Mouse (Mus musculus) MEL (cell line): Measurements from ENCODE around the gene Tent4b. TPM values are rescaled to one million over a fixed set of nuclear protein-coding genes. Genes with fewer than 3 reads are reported as not detected.

ENCODE experiments used
- DNase-seq: peaks from one replicate; pipeline ENCODE4 v3.0.0; 2011; ENCODE audit warnings: low read depth, low spot score
- H3K27ac ChIP-seq: 2 replicates; pipeline ENCODE4 v1.5.1; 2012; ENCODE audit warnings: low read depth, mild to moderate bottlenecking, control low read depth, low read length, moderate library complexity; ENCODE audit not compliant: control insufficient read depth
- H3K27me3 ChIP-seq, 2 experiments: fragments of 150-350 bp in 1 of 2; sonication (generic) in 1 of 2; 2 replicates each; pipeline ENCODE4 v1.6.1; 2012; ENCODE audit warnings: low read length in 2 of 2, mild to moderate bottlenecking in 2 of 2, improper control_type of control experiment in 1 of 2, moderate library complexity in 1 of 2; ENCODE audit not compliant: insufficient read depth in 2 of 2, control insufficient read depth in 1 of 2
- H3K36me3 ChIP-seq, 2 experiments: 2 replicates each; pipeline ENCODE4 v1.6.1; 2012 to 2014; ENCODE audit warnings: low read length in 2 of 2, improper control_type of control experiment in 1 of 2, inconsistent platforms in 1 of 2, mild to moderate bottlenecking in 1 of 2; ENCODE audit not compliant: insufficient read depth in 2 of 2, control insufficient read depth in 1 of 2
- H3K4me1 ChIP-seq, 2 experiments: fragments of 150-350 bp in 1 of 2; sonication (generic) in 1 of 2; 2 replicates each; pipeline ENCODE4 v1.6.1; 2012; ENCODE audit warnings: low read length in 2 of 2, improper control_type of control experiment in 1 of 2, mild to moderate bottlenecking in 1 of 2; ENCODE audit not compliant: insufficient read depth in 2 of 2, control insufficient read depth in 1 of 2
- H3K4me3 ChIP-seq, 2 experiments: fragments of 150-350 bp in 1 of 2; sonication (generic) in 1 of 2; 2 replicates each; pipeline ENCODE4 v1.5.1; 2012; ENCODE audit warnings: low read depth in 2 of 2, low read length in 2 of 2, mild to moderate bottlenecking in 2 of 2, moderate library complexity in 2 of 2, control low read depth in 1 of 2, improper control_type of control experiment in 1 of 2; ENCODE audit not compliant: control insufficient read depth in 1 of 2, insufficient read depth in 1 of 2
- H3K79me2 ChIP-seq: 2 replicates; pipeline ENCODE4 v1.6.1; 2012; ENCODE audit warnings: mild to moderate bottlenecking, low read length, moderate library complexity; ENCODE audit not compliant: control insufficient read depth, poor library complexity, insufficient read depth
- H3K9ac ChIP-seq: 2 replicates; pipeline ENCODE4 v1.6.1; 2012; ENCODE audit warnings: low read depth, mild to moderate bottlenecking, control low read depth, low read length, moderate library complexity; ENCODE audit not compliant: control insufficient read depth, poor library complexity, severe bottlenecking
- H3K9me3 ChIP-seq: fragments of 150-350 bp; sonication (generic); replicated peaks from 2 replicates; pipeline ENCODE4 v1.6.1; 2012; ENCODE audit warnings: mild to moderate bottlenecking, low read length, improper control_type of control experiment, moderate library complexity; ENCODE audit not compliant: insufficient read depth
- BHLHE40 ChIP-seq: IDR thresholded peaks from 2 replicates; pipeline ENCODE4 v1.6.1; 2012; ENCODE audit warnings: low read depth, mild to moderate bottlenecking, inconsistent platforms, low read length, improper control_type of control experiment, borderline replicate concordance
- CHD1 ChIP-seq: IDR thresholded peaks from 2 replicates; pipeline ENCODE4 v1.6.1; 2012; ENCODE audit warnings: low read depth, mild to moderate bottlenecking, inconsistent platforms, low read length, improper control_type of control experiment
- CHD2 ChIP-seq: IDR thresholded peaks from 2 replicates; pipeline ENCODE4 v1.6.1; 2011; ENCODE audit warnings: low read length, improper control_type of control experiment
- CTCF ChIP-seq, 3 experiments: IDR thresholded peaks in 2 of 3; conservative IDR thresholded peaks in 1 of 3; 2 replicates each; pipeline ENCODE4 v1.5.1; 2011 to 2012; ENCODE audit warnings: low read length in 3 of 3, low read depth in 2 of 3, mild to moderate bottlenecking in 2 of 3, improper control_type of control experiment in 1 of 3, inconsistent platforms in 1 of 3, mixed read lengths in 1 of 3, moderate library complexity in 1 of 3; ENCODE audit not compliant: control insufficient read depth in 1 of 3, insufficient read depth in 1 of 3, poor library complexity in 1 of 3, severe bottlenecking in 1 of 3
- E2F4 ChIP-seq: IDR thresholded peaks from 2 replicates; pipeline ENCODE4 v1.6.1; 2011; ENCODE audit warnings: low read depth, low read length, improper control_type of control experiment, borderline replicate concordance
- ELF1 ChIP-seq: IDR thresholded peaks from 2 replicates; pipeline ENCODE4 v1.6.1; 2014; ENCODE audit warnings: low read depth, mild to moderate bottlenecking, inconsistent platforms, low read length, improper control_type of control experiment, moderate library complexity
- EP300 ChIP-seq, 2 experiments: IDR thresholded peaks; 2 replicates each; pipeline ENCODE4 v1.6.1; 2011; ENCODE audit warnings: improper control_type of control experiment in 2 of 2, low read length in 2 of 2, low read depth in 1 of 2, mild to moderate bottlenecking in 1 of 2
- ETS1 ChIP-seq: IDR thresholded peaks from 2 replicates; pipeline ENCODE4 v1.6.1; 2012; ENCODE audit warnings: low read depth, mild to moderate bottlenecking, inconsistent platforms, low read length, improper control_type of control experiment, moderate library complexity
- GABPA ChIP-seq: IDR thresholded peaks from 2 replicates; pipeline ENCODE4 v1.6.1; 2012; ENCODE audit warnings: low read depth, mild to moderate bottlenecking, inconsistent platforms, low read length, improper control_type of control experiment, moderate library complexity
- GATA1 ChIP-seq: IDR thresholded peaks from 2 replicates; pipeline ENCODE4 v1.6.1; 2011; ENCODE audit warnings: low read depth, low read length, improper control_type of control experiment
- HCFC1 ChIP-seq: IDR thresholded peaks from 2 replicates; pipeline ENCODE4 v1.6.1; 2012; ENCODE audit warnings: low read depth, mild to moderate bottlenecking, inconsistent platforms, low read length, improper control_type of control experiment, moderate library complexity
- JUND ChIP-seq: IDR thresholded peaks from 2 replicates; pipeline ENCODE4 v1.6.1; 2011; ENCODE audit warnings: low read depth, mild to moderate bottlenecking, improper control_type of control experiment, low read length
- KAT2A ChIP-seq: conservative IDR thresholded peaks from 2 replicates; pipeline ENCODE4 v1.6.1; 2012; ENCODE audit warnings: low read depth, low read length, improper control_type of control experiment, inconsistent platforms
- MAFK ChIP-seq: IDR thresholded peaks from 2 replicates; pipeline ENCODE4 v1.6.1; 2011; ENCODE audit warnings: low read depth, mild to moderate bottlenecking, low read length, improper control_type of control experiment, borderline replicate concordance
- MAX ChIP-seq: IDR thresholded peaks from 2 replicates; pipeline ENCODE4 v1.6.1; 2011; ENCODE audit warnings: low read length, improper control_type of control experiment
- MAZ ChIP-seq: IDR thresholded peaks from 2 replicates; pipeline ENCODE4 v1.6.1; 2012; ENCODE audit warnings: low read depth, mild to moderate bottlenecking, inconsistent platforms, low read length, improper control_type of control experiment
- MEF2A ChIP-seq: IDR thresholded peaks from 2 replicates; pipeline ENCODE4 v1.6.1; 2014; ENCODE audit warnings: low read depth, mild to moderate bottlenecking, inconsistent platforms, low read length, improper control_type of control experiment; ENCODE audit not compliant: poor library complexity, insufficient replicate concordance, severe bottlenecking; ENCODE audit errors: extremely low read depth
- MXI1 ChIP-seq: IDR thresholded peaks from 2 replicates; pipeline ENCODE4 v1.6.1; 2011; ENCODE audit warnings: mild to moderate bottlenecking, low read depth, low read length, improper control_type of control experiment
- MYB ChIP-seq: IDR thresholded peaks from 2 replicates; pipeline ENCODE4 v1.6.1; 2011; ENCODE audit warnings: mild to moderate bottlenecking, low read depth, low read length, improper control_type of control experiment
- MYC ChIP-seq: IDR thresholded peaks from 2 replicates; pipeline ENCODE4 v1.6.1; 2011; ENCODE audit warnings: low read depth, mild to moderate bottlenecking, low read length, improper control_type of control experiment, moderate library complexity
- NELFE ChIP-seq: IDR thresholded peaks from 2 replicates; pipeline ENCODE4 v1.6.1; 2011; ENCODE audit warnings: low read depth, low read length, improper control_type of control experiment
- NRF1 ChIP-seq: IDR thresholded peaks from 2 replicates; pipeline ENCODE4 v1.6.1; 2014; ENCODE audit warnings: low read depth, mild to moderate bottlenecking, inconsistent platforms, low read length, improper control_type of control experiment, moderate library complexity; ENCODE audit not compliant: poor library complexity, insufficient read depth, severe bottlenecking
- POLR2A ChIP-seq, 2 experiments: IDR thresholded peaks; 2 replicates each; pipeline ENCODE4 v1.6.1; 2011 to 2012; ENCODE audit warnings: low read length in 2 of 2, mild to moderate bottlenecking in 2 of 2, control low read depth in 1 of 2, improper control_type of control experiment in 1 of 2, low read depth in 1 of 2, moderate library complexity in 1 of 2; ENCODE audit not compliant: control insufficient read depth in 1 of 2, insufficient read depth in 1 of 2, poor library complexity in 1 of 2
- POLR2AphosphoS2 ChIP-seq: IDR thresholded peaks from 2 replicates; pipeline ENCODE4 v1.6.1; 2011; ENCODE audit warnings: low read length, improper control_type of control experiment
- RAD21 ChIP-seq: IDR thresholded peaks from 2 replicates; pipeline ENCODE4 v1.6.1; 2011; ENCODE audit warnings: mild to moderate bottlenecking, low read depth, low read length, improper control_type of control experiment
- RCOR1 ChIP-seq: IDR thresholded peaks from 2 replicates; pipeline ENCODE4 v1.6.1; 2012; ENCODE audit warnings: low read depth, mild to moderate bottlenecking, inconsistent platforms, low read length, improper control_type of control experiment
- TAL1 ChIP-seq: IDR thresholded peaks from 2 replicates; pipeline ENCODE4 v1.6.1; 2012; ENCODE audit warnings: mild to moderate bottlenecking, inconsistent platforms, low read length, moderate library complexity, mixed read lengths
- TBP ChIP-seq: IDR thresholded peaks from 2 replicates; pipeline ENCODE4 v1.8.0; 2011; ENCODE audit warnings: low read depth, low read length, improper control_type of control experiment
- TCF12 ChIP-seq: IDR thresholded peaks from 2 replicates; pipeline ENCODE4 v1.6.1; 2014; ENCODE audit warnings: low read depth, mild to moderate bottlenecking, inconsistent platforms, low read length, improper control_type of control experiment, moderate library complexity
- UBTF ChIP-seq: IDR thresholded peaks from 2 replicates; pipeline ENCODE4 v1.6.1; 2012; ENCODE audit warnings: low read depth, mild to moderate bottlenecking, inconsistent platforms, low read length, improper control_type of control experiment, moderate library complexity, borderline replicate concordance; ENCODE audit not compliant: insufficient read depth
- USF2 ChIP-seq, 2 experiments: IDR thresholded peaks; 2 replicates each; pipeline ENCODE4 v1.6.1; 2011 to 2012; ENCODE audit warnings: improper control_type of control experiment in 2 of 2, low read length in 2 of 2, borderline replicate concordance in 1 of 2, inconsistent platforms in 1 of 2, low read depth in 1 of 2, mild to moderate bottlenecking in 1 of 2; ENCODE audit not compliant: insufficient read depth in 1 of 2
- ZC3H11A ChIP-seq: IDR thresholded peaks from 2 replicates; pipeline ENCODE4 v1.6.1; 2012; ENCODE audit warnings: low read depth, mild to moderate bottlenecking, inconsistent platforms, low read length, improper control_type of control experiment
- ZKSCAN1 ChIP-seq: IDR thresholded peaks from 2 replicates; pipeline ENCODE4 v1.6.1; 2012; ENCODE audit warnings: low read depth, mild to moderate bottlenecking, inconsistent platforms, low read length, improper control_type of control experiment, moderate library complexity
- ZMIZ1 ChIP-seq: IDR thresholded peaks from 2 replicates; pipeline ENCODE4 v1.6.1; 2012; ENCODE audit warnings: low read depth, mild to moderate bottlenecking, inconsistent platforms, low read length, improper control_type of control experiment, moderate library complexity
- ZNF384 ChIP-seq: IDR thresholded peaks from 2 replicates; pipeline ENCODE4 v1.6.1; 2012; ENCODE audit warnings: low read depth, mild to moderate bottlenecking, inconsistent platforms, low read length, improper control_type of control experiment
- polyA plus RNA-seq, 2 experiments: library from polyadenylated mRNA; stranded (reverse) in 1 of 2; unstranded in 1 of 2; fragments of >175 nt in 1 of 2; fragments of >200 nt in 1 of 2; gene quantifications; 2 replicates each; pipeline versions ENCODE4 v1.2.1 to v1.2.4; 2012; ENCODE audit warnings: low replicate concordance in 2 of 2, low read depth in 1 of 2; ENCODE audit not compliant: insufficient read length in 2 of 2, insufficient read depth in 1 of 2, missing spikeins in 1 of 2
- total RNA-seq: library from RNA; depleted of rRNA; stranded (reverse); fragments of 300-350 nt; gene quantifications from 2 replicates; pipeline ENCODE4 v1.2.3, GENCODE M21; 2012

The Tent4b gene
- total and polyA plus RNA-seq, 3 experiments: 25.9 to 45.3 TPM; not detected in 1

DNA sequence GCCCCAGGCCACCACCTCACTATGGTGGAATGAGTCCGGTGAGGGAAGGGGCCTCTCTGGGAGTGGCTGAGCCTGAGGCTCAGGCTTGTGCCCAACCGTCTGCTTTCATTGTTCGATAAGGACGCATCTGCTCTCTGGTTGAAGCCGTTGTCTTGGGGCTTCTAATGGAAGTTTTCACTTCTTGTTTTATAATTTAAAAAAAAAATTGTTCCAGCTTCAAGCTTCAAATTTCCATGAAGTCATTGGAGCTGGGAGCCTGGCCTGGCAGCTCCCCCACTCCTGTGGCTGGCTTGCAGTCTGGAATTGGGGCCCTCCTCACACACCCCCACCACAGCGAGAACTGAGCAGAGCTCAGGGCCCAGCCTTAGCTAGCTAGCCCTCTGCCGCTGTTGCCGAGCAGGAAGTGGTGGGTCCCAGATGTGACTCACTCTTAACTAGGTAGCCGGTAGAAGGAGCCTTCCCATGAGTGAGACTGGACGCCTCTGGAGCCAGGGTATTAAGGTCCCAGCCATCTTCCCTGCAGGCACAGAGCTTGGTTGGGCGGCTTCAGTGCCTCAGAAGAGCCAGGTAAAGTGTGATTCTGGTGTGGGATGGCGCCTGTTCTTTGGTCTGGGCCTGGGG lies 89.7 kb downstream of the Tent4b start:
- no peaks in the 10 kb centered on the region for H3K9me3 ChIP-seq
- peak; percentile 91 for DNase-seq
- H3K79me2 ChIP-seq: peaks cover 44% of the 10 kb centered on the region
- H3K4me1 ChIP-seq: peaks cover 7 to 36% of the 10 kb centered on the region in 2 experiments; a peak in 3 of 4 replicates
- H3K9ac ChIP-seq: peak overlapping the region; percentile 90
- H3K27ac ChIP-seq: peak overlapping the region; percentile 98
- peak overlapping the region; percentile 31 to 57 for H3K4me3 ChIP-seq
- no peaks in the 10 kb centered on the region for H3K27me3 ChIP-seq
- peaks cover 0 to 26% of the 10 kb centered on the region in 2 experiments; a peak in 2 of 4 replicates for H3K36me3 ChIP-seq
- TF ChIP-seq CHD2: no peak
- TF ChIP-seq EP300 (IDR thresholded peaks at IDR 0.05; ENCODE audit: low read depth in 1 of 2, low read length in 2 of 2): peak; percentile 19 to 73; a peak in 2 of 4 replicates
- no peak for TF ChIP-seq KAT2A
- no peak; the same call in 1 of the 2 replicates for TF ChIP-seq CHD1
- TF ChIP-seq ZKSCAN1: no peak
- no peak for TF ChIP-seq CTCF (IDR thresholded peaks at IDR 0.05 in 2 of 3, conservative IDR thresholded peaks at IDR 0.05 in 1 of 3; ENCODE audit: control insufficient read depth in 1 of 3, insufficient read depth in 1 of 3, low read depth in 2 of 3, low read length in 3 of 3, poor library complexity in 1 of 3, severe bottlenecking in 1 of 3)
- 0 out of 2 replicates have a peak, but pooled peaks have one; percentile 56 for TF ChIP-seq MYC
- TF ChIP-seq MAFK: no peak
- peak; percentile 52 to 82; a peak in 3 of 4 replicates for TF ChIP-seq POLR2A (IDR thresholded peaks at IDR 0.05; ENCODE audit: control insufficient read depth in 1 of 2, insufficient read depth in 1 of 2, low read depth in 1 of 2, low read length in 2 of 2, poor library complexity in 1 of 2)
- TF ChIP-seq ZMIZ1: peak; percentile 73
- peak; percentile 5; the same call in 1 of the 2 replicates for TF ChIP-seq HCFC1
- peak; percentile 77 for TF ChIP-seq MYB
- no peak for TF ChIP-seq E2F4
- peak; percentile 27; the same call in 1 of the 2 replicates for TF ChIP-seq POLR2AphosphoS2
- peak; percentile 53; the same call in 1 of the 2 replicates for TF ChIP-seq ETS1
- TF ChIP-seq MEF2A: no peak
- TF ChIP-seq BHLHE40: 0 out of 2 replicates have a peak, but pooled peaks have one; percentile 10
- no peak for TF ChIP-seq UBTF
- no peak for TF ChIP-seq GABPA
- no peak for TF ChIP-seq USF2 (IDR thresholded peaks at IDR 0.05; ENCODE audit: borderline replicate concordance in 1 of 2, insufficient read depth in 1 of 2, low read depth in 1 of 2, low read length in 2 of 2)
- TF ChIP-seq TBP: peak; percentile 62
- TF ChIP-seq MXI1: no peak; the same call in 1 of the 2 replicates
- no peak for TF ChIP-seq ZC3H11A
- TF ChIP-seq RAD21: no peak
- TF ChIP-seq GATA1: peak; percentile 36; the same call in 1 of the 2 replicates
- peak; percentile 70 for TF ChIP-seq NELFE
- no peak for TF ChIP-seq RCOR1
- TF ChIP-seq JUND: no peak
- peak; percentile 60; the same call in 1 of the 2 replicates for TF ChIP-seq MAZ
- TF ChIP-seq ELF1: peak; percentile 70
- TF ChIP-seq MAX: peak; percentile 25; the same call in 1 of the 2 replicates
- peak; percentile 38 for TF ChIP-seq ZNF384
- TF ChIP-seq NRF1: no peak
- peak; percentile 42; the same call in 1 of the 2 replicates for TF ChIP-seq TCF12
- TF ChIP-seq TAL1: 0 out of 2 replicates have a peak, but pooled peaks have one; percentile 24
